Comparison of ENCODE assay signal across 8 mouse cellular contexts in genomic region chr11:100738749-100739148, GRCm38 (mm10). TPM values are rescaled to one million over a fixed set of nuclear protein-coding genes. Genes with fewer than 3 reads are reported as not detected.
DNase-seq lines count a peak whose midpoint lies in the region; ATAC-seq and TF ChIP-seq lines count a peak whose summit lies in the region.

No protein-coding gene starts in this region.

- peak overlapping the region; percentile 64 for H3K4me2 ChIP-seq in heart, postnatal 0 days (ENCODE audit: low read depth, low read length)
- H3K4me2 ChIP-seq in hindbrain, postnatal 0 days (ENCODE audit: low read depth, low read length), result peak overlapping the region; percentile 56
- peak overlapping the region; percentile 92 for H3K4me2 ChIP-seq in midbrain, embryonic 15.5 days

- peak overlapping the region; percentile 46; the same call in 1 of the 2 replicates for H3K9ac ChIP-seq in heart, postnatal 0 days (replicated peaks; ENCODE audit: low read depth, low read length)
- peak overlapping the region; percentile 44 for H3K9ac ChIP-seq in hindbrain, postnatal 0 days (replicated peaks; ENCODE audit: low read length)
- peak overlapping the region; percentile 61 for H3K9ac ChIP-seq in midbrain, embryonic 15.5 days

- no peaks in the 10 kb centered on the region for H3K9me3 ChIP-seq in heart, postnatal 0 days (replicated peaks; ENCODE audit: control insufficient read depth, low read length)
- H3K9me3 ChIP-seq in embryonic facial prominence, embryonic 10.5 days, result no peaks in the 10 kb centered on the region
- H3K9me3 ChIP-seq in hindbrain, postnatal 0 days (ENCODE audit: low read length), result no peaks in the 10 kb centered on the region
- H3K9me3 ChIP-seq in midbrain, embryonic 15.5 days, result no peaks in the 10 kb centered on the region

- no peak for ATAC-seq in heart, postnatal 0 days (ENCODE audit: insufficient read depth, low read depth)
- no peak for ATAC-seq in hindbrain, postnatal 0 days
- ATAC-seq in midbrain, embryonic 15.5 days (replicated peaks), result 0 out of 2 replicates have a peak, but pooled peaks have one; percentile 1

- no peak for TF ChIP-seq CTCF in heart, postnatal 0 days (IDR thresholded peaks at IDR 0.05; ENCODE audit: low read depth)
- TF ChIP-seq CTCF in hindbrain, postnatal 0 days (IDR thresholded peaks at IDR 0.05; ENCODE audit: low read depth), result no peak

- intact Hi-C loops in heart, postnatal 25 days (cut with DNase I), result no loop called here

- 18% methylated on average over 5 of the region's 5 CpGs for WGBS in heart, postnatal 0 days
- WGBS in embryonic facial prominence, embryonic 10.5 days, result 26% methylated on average over 5 of the region's 5 CpGs
- whole genome bisulfite sequencing in hindbrain, postnatal 0 days, result 9% methylated on average over 5 of the region's 5 CpGs
- 14% methylated on average over 5 of the region's 5 CpGs for WGBS in midbrain, embryonic 15.5 days

- peak overlapping the region; percentile 82 for H3K4me3 ChIP-seq in heart, postnatal 0 days (ENCODE audit: low read depth, low read length)
- peak overlapping the region; percentile 97 for H3K4me3 ChIP-seq in embryonic facial prominence, embryonic 10.5 days
- H3K4me3 ChIP-seq in hindbrain, postnatal 0 days (ENCODE audit: low read length), result peak overlapping the region; percentile 84
- peak overlapping the region; percentile 99 for H3K4me3 ChIP-seq in midbrain, embryonic 15.5 days

- DNase-seq in heart, postnatal 0 days (ENCODE audit: low spot score), result no peak
- DNase-seq in heart, postnatal 25 days (ENCODE audit: low spot score), result no peak
- DNase-seq in embryonic facial prominence, embryonic 10.5 days (ENCODE audit: low spot score), result no peak
- DNase-seq in hindbrain, postnatal 0 days (ENCODE audit: low spot score), result no peak
- DNase-seq in urinary bladder, adult 2 months (ENCODE audit: low spot score), result no peak
- DNase-seq in embryo, embryonic 10.5 days (ENCODE audit: low spot score), result no peak
- DNase-seq in testis, postnatal 10 days (ENCODE audit: low spot score), result no peak

- no peak overlapping the region for H3K27ac ChIP-seq in heart, postnatal 0 days (ENCODE audit: low read depth)
- peak overlapping the region; percentile 91 for H3K27ac ChIP-seq in embryonic facial prominence, embryonic 10.5 days (replicated peaks)
- H3K27ac ChIP-seq in hindbrain, postnatal 0 days, result peak overlapping the region; percentile 83
- H3K27ac ChIP-seq in midbrain, embryonic 15.5 days, result peak overlapping the region; percentile 91

- H3K36me3 ChIP-seq in heart, postnatal 0 days (replicated peaks; ENCODE audit: control insufficient read depth, insufficient read depth, low read length), result peaks cover 1% of the 10 kb centered on the region; the same call in 1 of the 2 replicates
- 0 out of 2 replicates have a peak, but pooled peaks cover 5% of the 10 kb centered on the region for H3K36me3 ChIP-seq in embryonic facial prominence, embryonic 10.5 days (replicated peaks)
- H3K36me3 ChIP-seq in hindbrain, postnatal 0 days (ENCODE audit: insufficient read depth, low read length), result no peaks in the 10 kb centered on the region
- H3K36me3 ChIP-seq in midbrain, embryonic 15.5 days (replicated peaks), result peaks cover 7% of the 10 kb centered on the region; the same call in 1 of the 2 replicates

- TF ChIP-seq EP300 in heart, postnatal 0 days (IDR thresholded peaks at IDR 0.05; ENCODE audit: low read depth), result no peak

- H3K4me1 ChIP-seq in heart, postnatal 0 days (ENCODE audit: control insufficient read depth, insufficient read depth), result peaks cover 21% of the 10 kb centered on the region
- H3K4me1 ChIP-seq in embryonic facial prominence, embryonic 10.5 days, result peaks cover 22% of the 10 kb centered on the region
- peaks cover 13% of the 10 kb centered on the region for H3K4me1 ChIP-seq in hindbrain, postnatal 0 days (ENCODE audit: insufficient read depth, low read length)
- H3K4me1 ChIP-seq in midbrain, embryonic 15.5 days, result peaks cover 25% of the 10 kb centered on the region

- H3K27me3 ChIP-seq in heart, postnatal 0 days (ENCODE audit: control insufficient read depth, insufficient read depth, low read length), result no peaks in the 10 kb centered on the region
- no peaks in the 10 kb centered on the region for H3K27me3 ChIP-seq in embryonic facial prominence, embryonic 10.5 days (replicated peaks; ENCODE audit: low read depth, poor library complexity, severe bottlenecking)
- no peaks in the 10 kb centered on the region for H3K27me3 ChIP-seq in hindbrain, postnatal 0 days (ENCODE audit: insufficient read depth, low read length)
- H3K27me3 ChIP-seq in midbrain, embryonic 15.5 days (replicated peaks), result no peaks in the 10 kb centered on the region

RNA-seq across cellular contexts. Expression of gene Rab5c, which starts 0.7 kb away (rescaled TPM):
- total RNA-seq in heart, postnatal 0 days (2014; rRNA removed; ENCODE audit: low replicate concordance), result 99.1 and 117 TPM in 2 replicates
- 11.0 and 12.0 TPM in 2 replicates for polyA plus RNA-seq in heart, postnatal 0 days (2015; fragmentation: Nextera tagmentation; extraction: Ambion mirVana)
- 10 to 100 TPM; 62.1 to 66.8 TPM for total RNA-seq in heart, postnatal 25 days (2021)
- polyA plus RNA-seq in embryonic facial prominence, embryonic 10.5 days (2016; fragmentation: Nextera tagmentation; extraction: Ambion mirVana), result 13.0 and 13.1 TPM in 2 replicates
- total RNA-seq in hindbrain, postnatal 0 days (2014; rRNA removed), result 246 and 248 TPM in 2 replicates
- 34.1 and 34.4 TPM in 2 replicates for polyA plus RNA-seq in hindbrain, postnatal 0 days (2015; fragmentation: Nextera tagmentation; extraction: Ambion mirVana)
- polyA plus RNA-seq in midbrain, embryonic 15.5 days (2015; fragmentation: Nextera tagmentation; extraction: Ambion mirVana), result 39.3 and 40.9 TPM in 2 replicates
- 148 and 160 TPM in 2 replicates for polyA plus RNA-seq in urinary bladder, adult 2 months (2012; rRNA removed)

RNA-seq across cellular contexts. Expression of gene Kcnh4, which starts 21.0 kb away (rescaled TPM):
- total RNA-seq in heart, postnatal 0 days (2014; rRNA removed; ENCODE audit: low replicate concordance), result not detected in 2 replicates
- not detected in 2 replicates for polyA plus RNA-seq in heart, postnatal 0 days (2015; fragmentation: Nextera tagmentation; extraction: Ambion mirVana)
- total RNA-seq in heart, postnatal 25 days (2021), result not detected
- polyA plus RNA-seq in embryonic facial prominence, embryonic 10.5 days (2016; fragmentation: Nextera tagmentation; extraction: Ambion mirVana), result 0.64 and 0.71 TPM in 2 replicates
- total RNA-seq in hindbrain, postnatal 0 days (2014; rRNA removed), result 10.0 and 12.9 TPM in 2 replicates
- 3.6 and 4.2 TPM in 2 replicates for polyA plus RNA-seq in hindbrain, postnatal 0 days (2015; fragmentation: Nextera tagmentation; extraction: Ambion mirVana)
- polyA plus RNA-seq in midbrain, embryonic 15.5 days (2015; fragmentation: Nextera tagmentation; extraction: Ambion mirVana), result 10.9 and 13.6 TPM in 2 replicates
- 0.01 and 0.04 TPM in 2 replicates for polyA plus RNA-seq in urinary bladder, adult 2 months (2012; rRNA removed)

RNA-seq across cellular contexts. Expression of gene Hcrt, which starts 24.0 kb away (rescaled TPM):
- total RNA-seq in heart, postnatal 0 days (2014; rRNA removed; ENCODE audit: low replicate concordance), result not detected in 2 replicates
- polyA plus RNA-seq in heart, postnatal 0 days (2015; fragmentation: Nextera tagmentation; extraction: Ambion mirVana), result not detected in 2 replicates
- not detected for total RNA-seq in heart, postnatal 25 days (2021)
- not detected in 2 replicates for polyA plus RNA-seq in embryonic facial prominence, embryonic 10.5 days (2016; fragmentation: Nextera tagmentation; extraction: Ambion mirVana)
- total RNA-seq in hindbrain, postnatal 0 days (2014; rRNA removed), result 6.9 TPM in 1 of 2 replicates, not detected in the other
- 0.88 and 1.2 TPM in 2 replicates for polyA plus RNA-seq in hindbrain, postnatal 0 days (2015; fragmentation: Nextera tagmentation; extraction: Ambion mirVana)
- polyA plus RNA-seq in midbrain, embryonic 15.5 days (2015; fragmentation: Nextera tagmentation; extraction: Ambion mirVana), result 2.3 and 3.3 TPM in 2 replicates
- polyA plus RNA-seq in urinary bladder, adult 2 months (2012; rRNA removed), result 0.15 TPM in 1 of 2 replicates, not detected in the other

RNA-seq across cellular contexts. Expression of gene Hspb9, which starts 25.1 kb away (rescaled TPM):
- not detected in 2 replicates for total RNA-seq in heart, postnatal 0 days (2014; rRNA removed; ENCODE audit: low replicate concordance)
- 0.22 TPM in 1 of 2 replicates, not detected in the other for polyA plus RNA-seq in heart, postnatal 0 days (2015; fragmentation: Nextera tagmentation; extraction: Ambion mirVana)
- total RNA-seq in heart, postnatal 25 days (2021), result not detected
- polyA plus RNA-seq in embryonic facial prominence, embryonic 10.5 days (2016; fragmentation: Nextera tagmentation; extraction: Ambion mirVana), result 0.56 TPM in 1 of 2 replicates, not detected in the other
- total RNA-seq in hindbrain, postnatal 0 days (2014; rRNA removed), result not detected in 2 replicates
- 0.24 and 0.28 TPM in 2 replicates for polyA plus RNA-seq in hindbrain, postnatal 0 days (2015; fragmentation: Nextera tagmentation; extraction: Ambion mirVana)
- not detected in 2 replicates for polyA plus RNA-seq in midbrain, embryonic 15.5 days (2015; fragmentation: Nextera tagmentation; extraction: Ambion mirVana)
- polyA plus RNA-seq in urinary bladder, adult 2 months (2012; rRNA removed), result 0.11 and 0.37 TPM in 2 replicates

RNA-seq across cellular contexts. Expression of gene Kat2a, which starts 26.5 kb away (rescaled TPM):
- 15.2 and 17.6 TPM in 2 replicates for total RNA-seq in heart, postnatal 0 days (2014; rRNA removed; ENCODE audit: low replicate concordance)
- polyA plus RNA-seq in heart, postnatal 0 days (2015; fragmentation: Nextera tagmentation; extraction: Ambion mirVana), result 15.8 and 16.1 TPM in 2 replicates
- total RNA-seq in heart, postnatal 25 days (2021), result 10 to 100 TPM; 12.3 to 13.6 TPM
- 72.4 and 80.6 TPM in 2 replicates for polyA plus RNA-seq in embryonic facial prominence, embryonic 10.5 days (2016; fragmentation: Nextera tagmentation; extraction: Ambion mirVana)
- 62.6 and 63.3 TPM in 2 replicates for total RNA-seq in hindbrain, postnatal 0 days (2014; rRNA removed)
- polyA plus RNA-seq in hindbrain, postnatal 0 days (2015; fragmentation: Nextera tagmentation; extraction: Ambion mirVana), result 56.0 and 61.7 TPM in 2 replicates
- polyA plus RNA-seq in midbrain, embryonic 15.5 days (2015; fragmentation: Nextera tagmentation; extraction: Ambion mirVana), result 67.2 and 70.2 TPM in 2 replicates
- polyA plus RNA-seq in urinary bladder, adult 2 months (2012; rRNA removed), result 28.4 and 30.5 TPM in 2 replicates
